Mouse (Mus musculus) stomach, postnatal 0 days (tissue): ENCODE results near the gene Atp13a1.
A peak's percentile ranks its signal among the peaks of the same experiment; 100 is the strongest.

Experiments used
- CTCF ChIP-seq: IDR thresholded peaks from 2 replicates; pipeline ENCODE4 v1.5.1; 2016; ENCODE audit warnings: antibody characterized with exemption, low read depth, mild to moderate bottlenecking, moderate library complexity
- EP300 ChIP-seq: optimal IDR thresholded peaks from 2 replicates; pipeline ENCODE3; 2016; ENCODE audit warnings: antibody characterized with exemption

DNA sequence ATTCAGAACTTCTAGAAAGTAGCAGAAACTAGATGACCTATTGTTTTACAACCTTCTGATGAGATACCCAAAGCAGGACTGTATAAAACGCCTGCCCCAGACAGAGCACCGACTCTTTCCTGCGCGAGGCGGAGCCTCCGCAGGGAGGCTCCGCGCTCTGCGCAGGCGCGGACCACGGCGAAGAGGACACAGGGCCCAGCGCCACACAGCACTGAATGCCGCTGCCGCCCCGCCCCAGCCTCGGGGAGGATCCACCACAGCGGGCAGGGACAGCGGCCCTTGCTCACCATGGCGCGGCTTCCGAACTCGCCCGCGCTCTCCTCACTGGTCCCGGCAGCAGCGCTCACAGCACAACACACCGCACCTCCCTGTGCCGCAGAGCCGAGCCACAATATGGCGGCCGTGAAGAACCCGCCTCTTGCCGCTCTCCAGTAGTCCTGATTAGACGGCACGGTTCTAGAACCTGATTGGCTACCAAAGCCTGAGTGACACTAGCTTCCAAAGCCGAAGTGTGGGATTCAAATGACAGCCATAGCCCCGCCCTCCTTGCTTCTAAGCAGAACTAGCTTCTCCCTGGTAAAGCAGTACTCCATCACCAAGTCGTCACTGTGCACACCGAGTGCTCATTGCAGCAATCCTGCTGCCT is 16.3 kb upstream of the Atp13a1 start, which contains the start of gene Gm20422:
- 0 out of 2 replicates have a peak, but pooled peaks have one; percentile 17 for TF ChIP-seq CTCF
- TF ChIP-seq EP300 = no peak
